Mouse (Mus musculus) mouse embryonic stem cell (cell line): Measurements from ENCODE around the gene Nmnat2.

ENCODE experiments used
- in situ Hi-C, 2 experiments: fragments of 300-500 bp; cut with MboI; formaldehyde crosslinking; loops; 1 replicate in 1 of 2; 3 replicates in 1 of 2; pipeline ENCODE4 v1.14.3; 2019 to 2020; ENCODE audit warnings: low sequenced_read_pairs in 2 of 2, low pct_unique_long_range_greater_than_20kb in 1 of 2, mixed read lengths in 1 of 2; ENCODE audit not compliant: unreplicated experiment in 1 of 2

The Nmnat2 gene

DNA sequence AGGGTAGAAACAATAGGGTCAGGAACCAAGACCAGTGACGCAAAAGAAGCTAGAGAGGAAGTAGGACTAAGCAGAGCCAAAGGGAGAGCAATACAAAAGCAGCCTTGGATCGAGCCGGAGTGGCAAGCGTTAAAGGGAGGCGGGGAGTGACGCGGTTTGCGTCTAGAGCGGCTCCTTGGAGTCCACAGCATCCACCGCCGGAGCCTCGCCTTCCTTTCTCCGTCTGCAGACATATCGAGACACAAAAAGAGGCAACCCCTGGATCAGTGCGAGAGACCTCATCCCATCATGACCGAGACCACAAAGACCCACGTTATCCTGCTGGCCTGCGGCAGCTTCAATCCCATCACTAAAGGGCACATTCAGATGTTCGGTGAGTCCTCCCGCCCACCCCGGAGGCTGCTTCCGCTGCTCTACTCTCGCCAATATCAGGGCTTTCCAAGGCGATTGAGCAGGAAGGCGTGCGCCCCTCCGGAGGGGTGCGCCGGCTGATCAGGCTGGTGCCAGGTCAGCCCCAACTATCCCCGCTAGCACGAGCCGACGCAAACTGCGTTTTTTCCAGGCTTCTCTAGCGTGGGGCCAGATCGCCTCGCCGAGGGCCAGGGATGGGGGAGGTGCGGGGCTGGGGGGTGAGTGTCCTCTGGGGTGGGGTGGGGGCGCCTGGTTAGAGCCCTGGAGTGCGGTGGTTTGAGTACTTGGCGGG lies at the start of gene Nmnat2:
Gene Nmnat2 (plus strand): TSS at position 173 of the 703 bp plus-strand sequence.
- in situ Hi-C loops: no loop called here

DNA sequence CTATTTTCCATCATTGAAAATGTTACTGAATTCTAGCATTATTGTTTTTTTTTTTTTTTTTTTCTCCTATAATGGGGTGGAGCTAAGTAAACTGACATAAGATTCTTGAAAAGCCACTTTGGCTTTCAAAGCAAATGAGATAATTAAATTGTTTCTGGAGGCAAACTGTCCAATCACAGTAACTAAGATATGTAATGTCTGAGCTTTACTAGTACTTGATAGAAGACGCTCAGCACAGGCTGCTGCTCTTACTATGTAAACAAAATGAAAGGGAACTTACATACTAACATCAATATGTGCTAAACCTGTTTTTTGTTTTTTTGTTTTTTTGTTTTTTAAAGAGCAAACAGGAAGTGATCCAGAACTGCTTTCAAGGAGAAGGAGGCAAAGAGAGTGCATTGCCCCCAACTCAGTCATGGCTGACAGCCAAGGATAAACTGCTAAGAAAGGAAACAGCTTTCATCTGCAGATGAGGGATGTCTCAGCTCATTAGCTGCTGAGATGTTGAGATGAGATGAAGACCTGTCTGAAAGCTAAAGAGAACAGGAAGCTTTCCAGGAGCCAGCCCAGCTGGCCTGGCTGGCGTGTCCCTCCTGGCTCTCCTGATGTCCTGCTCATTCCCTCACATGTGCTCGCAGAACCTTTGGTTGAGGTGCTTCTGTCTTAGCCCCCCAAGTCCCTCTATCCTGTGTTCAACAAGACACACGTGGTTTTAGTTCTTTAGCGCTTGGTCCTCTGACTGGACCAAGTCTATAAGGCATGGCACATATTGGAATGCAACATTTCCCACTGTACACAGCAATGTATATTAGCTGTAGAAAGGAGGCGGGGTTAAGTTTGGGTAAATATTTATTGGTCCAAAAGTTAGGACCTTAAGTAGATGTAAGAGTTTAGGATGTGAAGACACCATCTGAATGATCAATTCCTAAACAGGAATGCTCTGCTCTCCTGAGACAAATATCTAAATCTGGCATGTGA lies 41.0 kb upstream of the Nmnat2 start:
- in situ Hi-C loops: no loop called here

DNA sequence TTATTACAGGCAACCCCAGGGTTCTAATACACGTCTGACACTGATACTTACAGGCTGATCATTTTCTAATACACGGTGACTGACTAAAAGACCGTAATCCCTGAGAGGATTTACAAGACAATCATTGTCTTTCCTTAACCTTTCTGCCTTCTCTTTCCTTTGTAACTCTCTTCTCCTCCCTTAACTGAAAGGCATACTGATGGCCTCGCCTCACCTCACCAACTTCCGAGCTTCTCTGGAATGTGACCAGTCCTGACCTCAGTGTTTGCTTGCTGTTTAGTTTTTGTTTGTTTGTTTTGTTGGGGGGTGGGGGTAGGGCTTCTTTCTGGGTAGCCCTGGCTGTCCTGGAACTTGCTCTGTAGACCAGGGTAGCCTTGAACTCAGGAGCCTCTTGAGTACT lies 39.0 kb upstream of the Nmnat2 start:
- in situ Hi-C loops: no loop called here

DNA sequence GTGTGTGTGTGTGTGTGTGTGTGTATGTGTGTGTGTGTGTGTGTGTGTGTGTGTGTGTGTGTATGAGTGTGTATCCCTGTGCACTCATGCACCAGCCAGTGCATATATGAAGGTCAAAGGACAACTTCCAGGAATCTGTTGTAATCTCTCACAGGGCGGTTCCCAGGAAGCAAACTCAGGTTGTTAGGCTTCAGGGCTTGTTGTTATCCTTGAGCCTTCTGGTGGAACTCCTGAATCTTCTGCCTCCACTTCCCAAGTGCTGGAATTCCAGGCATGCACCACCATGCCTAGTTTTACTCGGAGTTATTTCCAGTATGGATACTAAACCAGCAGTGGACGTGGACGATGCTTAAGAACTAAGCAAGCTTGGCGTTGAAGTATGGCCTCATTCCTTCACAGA lies 37.9 kb upstream of the Nmnat2 start:
- in situ Hi-C loops: no loop called here

DNA sequence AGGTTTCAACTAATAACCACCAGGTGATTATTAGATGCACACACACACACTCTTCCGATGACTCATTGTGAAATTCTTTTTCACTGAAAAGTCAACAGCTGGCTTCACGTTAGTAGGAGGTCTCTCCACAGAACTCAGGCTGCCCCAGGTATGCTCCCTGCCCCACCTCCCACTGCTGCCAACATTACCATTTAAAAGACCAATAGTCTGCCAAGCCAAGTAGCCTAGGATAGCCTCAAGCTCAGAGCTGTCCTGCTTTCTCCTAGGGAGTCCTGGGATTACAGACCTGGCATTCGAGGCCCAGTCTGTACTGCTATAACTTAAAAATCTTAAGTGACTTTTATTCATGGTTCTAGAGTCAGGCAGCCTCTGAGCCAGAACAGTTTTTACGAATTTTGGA lies 37.2 kb upstream of the Nmnat2 start:
- in situ Hi-C loops: no loop called here

DNA sequence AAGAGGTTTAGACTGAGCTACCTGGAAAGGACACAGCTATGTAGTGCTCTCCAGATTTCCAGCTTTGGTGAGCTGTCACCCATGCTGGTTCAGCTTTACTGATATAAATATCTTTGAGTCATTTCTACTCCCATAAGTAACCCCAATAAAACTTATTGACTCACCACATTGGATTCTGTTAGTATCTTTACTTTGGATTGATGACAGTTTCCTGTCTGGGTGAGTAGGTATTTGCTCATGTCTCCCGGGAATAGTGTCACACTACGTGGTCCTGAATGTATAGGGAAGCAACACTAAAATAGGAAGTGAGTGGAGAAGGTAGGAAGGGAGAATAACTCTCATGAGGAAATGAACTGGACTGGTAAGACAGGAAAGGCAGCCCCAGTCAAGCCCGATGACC lies 33.0 kb upstream of the Nmnat2 start:
- in situ Hi-C loops: no loop called here

DNA sequence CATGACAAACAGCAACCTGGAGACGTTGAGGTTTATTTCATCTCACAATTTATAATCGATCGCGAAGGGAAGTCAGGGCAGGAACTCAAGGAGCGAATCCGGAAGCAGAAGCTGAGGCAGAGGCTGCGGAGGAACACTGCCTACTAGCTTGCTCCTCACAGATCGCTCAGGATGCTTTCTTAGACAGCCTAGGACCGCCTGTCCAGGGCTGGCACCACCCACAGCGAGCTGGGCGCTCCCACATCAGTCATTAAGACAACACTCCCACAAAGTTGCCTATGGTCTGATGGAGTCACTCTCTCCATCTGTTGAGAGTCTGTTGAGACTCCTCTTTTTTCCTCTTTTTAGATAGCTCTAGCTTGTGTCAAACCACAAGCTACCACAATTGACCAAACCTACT lies 20.8 kb upstream of the Nmnat2 start:
- in situ Hi-C loops: loop anchor here in 1 of 2 experiments (25.0 kb wide), 1 partner anchor 397 kb away; no protein-coding TSS in a partner anchor

DNA sequence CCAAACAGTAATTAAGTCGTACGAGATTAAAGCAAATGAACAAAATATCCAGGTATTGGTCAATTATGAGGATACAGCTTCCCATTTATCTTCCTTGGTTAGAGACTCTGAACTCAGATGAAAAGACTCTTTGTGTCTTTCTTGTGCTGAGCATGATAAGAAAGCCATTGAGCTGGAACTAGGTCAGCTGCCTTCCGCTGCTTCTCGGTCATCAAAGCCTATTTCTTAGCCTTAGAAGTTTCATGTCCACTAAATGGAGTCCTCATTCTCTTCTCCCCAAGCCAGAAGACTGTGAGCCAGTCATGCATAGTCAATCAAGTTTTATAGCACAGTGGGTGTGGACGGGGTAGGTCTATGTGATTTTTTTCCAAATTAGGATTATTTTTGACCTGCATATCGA lies 19.3 kb upstream of the Nmnat2 start:
- in situ Hi-C loops: loop anchor here in 1 of 2 experiments (25.0 kb wide), 1 partner anchor 398 kb away; no protein-coding TSS in a partner anchor

DNA sequence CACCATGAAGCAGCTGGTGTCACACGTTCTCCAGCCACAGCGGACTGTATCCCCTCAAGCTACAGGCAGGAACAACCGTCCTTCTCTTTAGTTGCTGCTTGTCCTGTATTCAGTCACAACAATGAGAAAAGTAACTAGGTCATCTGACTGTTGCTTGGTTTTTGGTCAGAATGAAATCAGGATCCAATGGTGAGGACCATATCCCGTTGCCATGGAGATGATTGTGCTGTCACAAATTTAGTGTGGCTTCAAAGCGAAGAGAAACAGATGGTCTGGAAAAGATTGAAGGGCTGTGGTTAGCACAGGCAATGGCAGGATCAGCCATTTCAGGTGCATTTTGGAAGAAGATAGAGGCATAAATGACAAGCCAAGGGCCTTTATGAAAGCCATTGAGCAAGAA lies 18.4 kb upstream of the Nmnat2 start:
- in situ Hi-C loops: loop anchor here in 1 of 2 experiments (25.0 kb wide), 1 partner anchor 399 kb away; no protein-coding TSS in a partner anchor

DNA sequence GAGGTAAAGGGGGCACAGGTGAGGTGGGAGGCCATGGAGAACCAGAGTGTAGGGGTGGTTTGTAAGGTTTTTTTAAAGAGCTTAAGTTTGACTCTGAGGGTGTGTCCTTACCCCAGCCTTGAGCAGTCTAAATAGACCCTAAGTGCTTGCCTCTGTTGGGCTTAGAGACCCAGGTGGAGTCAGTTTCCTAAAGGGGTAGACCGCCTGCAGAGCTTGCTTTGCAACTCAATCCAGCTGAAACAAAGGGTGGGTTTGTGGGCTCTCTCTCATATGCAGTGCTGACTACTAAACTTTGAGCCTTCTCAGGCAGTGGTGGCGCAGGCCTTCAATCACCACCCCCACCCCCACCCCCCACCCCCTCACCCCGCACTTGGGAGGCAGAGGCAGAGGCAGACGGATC lies 11.8 kb upstream of the Nmnat2 start:
- in situ Hi-C loops: loop anchor here in 1 of 2 experiments (25.0 kb wide), 1 partner anchor 406 kb away; no protein-coding TSS in a partner anchor

DNA sequence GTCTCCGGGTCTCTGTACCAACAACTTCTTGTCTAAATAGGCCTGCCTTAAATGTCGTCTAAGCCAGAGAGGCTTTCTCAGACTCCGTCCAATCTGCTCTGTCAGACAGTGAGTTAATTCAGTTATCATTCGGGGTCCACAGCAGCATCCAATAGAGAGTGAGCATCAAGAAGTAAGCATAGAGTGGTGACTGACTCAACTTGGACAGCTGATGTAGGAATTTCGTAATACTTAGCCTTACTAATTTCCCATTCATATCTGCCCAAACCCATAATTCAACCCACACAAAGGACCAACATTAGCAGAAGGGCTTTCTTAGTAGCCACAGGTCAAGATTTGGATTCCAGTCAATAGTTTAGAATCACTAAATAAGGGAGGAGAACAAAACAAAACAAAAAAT lies 626 bp upstream of the Nmnat2 start:
- in situ Hi-C loops: no loop called here

DNA sequence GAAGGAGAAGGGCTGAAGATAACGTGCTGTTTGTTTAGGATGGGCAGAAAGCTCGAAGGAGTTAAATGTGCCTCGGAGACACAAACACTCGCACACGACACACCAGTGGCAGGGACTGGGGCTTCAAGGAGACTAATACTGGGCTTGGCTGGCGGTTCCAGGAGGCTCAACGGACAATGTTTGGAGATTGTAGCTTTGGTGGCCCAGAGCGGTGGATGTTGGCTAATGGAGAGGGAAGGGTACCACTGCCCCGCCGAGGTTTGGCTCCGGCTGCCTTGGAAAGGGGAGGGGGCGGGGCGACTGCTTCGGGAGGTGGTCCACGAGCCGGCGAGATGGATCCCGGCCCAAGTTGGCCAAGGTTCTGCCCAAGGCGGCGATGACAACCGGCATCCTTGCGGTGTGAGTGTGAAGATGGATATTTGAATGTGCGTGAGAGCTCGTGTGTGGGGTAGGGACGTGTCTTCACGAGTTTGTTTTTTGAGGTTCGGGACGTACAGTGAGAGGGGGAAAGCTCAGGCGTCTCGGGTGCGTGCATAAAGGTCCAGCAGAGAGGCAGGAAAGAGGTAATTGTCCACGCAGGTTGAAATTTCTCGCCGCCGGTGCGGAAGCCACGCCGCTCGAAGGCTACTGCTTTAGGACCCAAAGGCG lies 895 bp downstream of the Nmnat2 start:
- in situ Hi-C loops: no loop called here

DNA sequence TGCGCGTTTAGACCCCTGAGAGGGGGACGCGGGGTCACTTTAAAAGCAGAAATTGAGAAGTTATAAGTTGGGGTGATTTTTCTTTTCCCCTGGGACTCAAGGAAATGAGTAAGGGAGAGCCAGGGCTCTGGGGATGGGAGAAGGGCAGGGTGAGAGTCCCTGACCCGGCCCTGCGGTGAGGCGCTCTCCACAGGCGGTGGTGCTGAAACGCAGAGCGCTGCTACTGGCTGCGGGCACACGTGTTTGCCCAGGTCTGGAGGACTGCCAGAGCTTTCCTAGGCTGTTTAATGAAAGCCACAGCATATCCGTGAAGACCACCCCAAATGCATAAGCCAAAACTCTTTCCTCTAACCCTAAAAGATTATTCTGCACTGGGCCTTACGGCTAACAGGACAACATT lies 1.4 kb downstream of the Nmnat2 start:
- in situ Hi-C loops: no loop called here

DNA sequence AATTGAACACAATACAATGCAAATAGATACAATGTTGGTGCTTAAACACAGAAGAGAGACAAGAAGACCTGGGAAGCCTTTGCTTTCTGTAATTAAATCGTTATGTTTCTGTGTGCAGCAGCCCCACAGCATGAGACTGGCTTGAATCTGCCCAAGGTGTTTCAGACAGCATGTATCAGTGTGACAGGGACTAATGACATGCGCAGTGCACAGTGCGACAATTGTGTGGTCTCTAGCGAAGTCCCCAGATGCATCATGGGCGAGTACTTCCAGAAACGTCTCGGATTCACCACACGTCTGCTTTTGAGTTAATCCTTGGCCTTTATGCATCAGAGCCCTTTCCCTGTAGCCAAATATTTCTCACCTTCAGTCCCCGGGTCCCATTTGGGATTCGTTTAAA lies 9.6 kb downstream of the Nmnat2 start:
- in situ Hi-C loops: no loop called here

DNA sequence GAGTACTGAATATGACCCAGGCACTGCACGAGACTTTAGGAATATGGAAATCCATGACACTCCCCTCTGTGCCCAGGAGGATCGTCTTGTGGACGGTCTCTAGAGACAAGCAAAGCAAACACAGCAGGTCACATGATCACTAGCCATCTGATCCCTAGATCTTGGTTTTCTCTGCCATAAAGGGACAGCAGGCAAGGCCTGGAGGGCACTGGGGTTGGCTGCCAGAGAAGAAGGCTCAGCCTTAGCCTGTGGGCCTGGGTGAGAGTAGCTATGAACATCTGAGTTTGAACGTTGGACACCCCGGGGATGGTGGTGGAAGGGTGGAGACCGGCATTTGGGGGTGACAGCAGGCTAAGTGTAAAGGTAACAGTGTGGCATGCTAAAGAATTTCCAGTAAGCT lies 11.4 kb downstream of the Nmnat2 start:
- in situ Hi-C loops: no loop called here

DNA sequence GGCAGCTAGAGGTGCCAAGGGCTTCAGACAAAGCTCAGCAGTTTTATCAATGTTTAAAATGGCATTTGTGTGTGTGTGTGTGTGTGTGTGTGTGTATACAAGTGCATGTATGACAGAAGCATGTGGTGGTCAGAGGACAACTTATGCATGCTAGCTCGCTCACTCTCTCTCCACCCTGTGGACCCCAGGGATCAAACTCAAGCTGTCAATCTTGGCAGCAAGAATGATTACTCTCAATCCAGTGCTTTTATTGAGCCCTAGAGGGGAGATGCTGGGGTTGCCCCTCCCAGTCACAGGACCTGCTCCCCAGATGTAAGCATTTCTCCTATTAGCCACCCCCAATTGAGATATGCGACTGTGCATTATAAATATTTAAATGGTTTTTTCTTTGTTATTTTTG lies 11.9 kb downstream of the Nmnat2 start:
- in situ Hi-C loops: no loop called here

DNA sequence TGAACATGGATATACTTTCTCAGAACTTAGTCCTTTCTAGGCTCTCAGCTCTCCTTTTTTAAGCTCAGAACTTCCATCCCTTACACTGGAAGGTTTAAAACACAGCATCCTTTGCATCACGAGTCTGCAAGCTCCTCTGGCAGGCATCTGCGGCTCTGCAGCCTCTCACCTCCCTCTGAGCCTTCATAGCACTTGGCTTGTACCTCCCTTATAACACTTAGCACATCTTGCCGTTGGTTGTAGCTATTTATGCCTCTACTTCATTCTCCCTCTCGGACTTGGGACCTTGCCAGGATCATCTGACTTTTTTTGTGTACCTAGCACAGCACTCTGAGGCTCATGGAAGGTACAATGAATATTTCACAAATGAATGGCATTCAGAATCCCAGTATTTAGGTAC lies 14.3 kb downstream of the Nmnat2 start:
- in situ Hi-C loops: no loop called here

DNA sequence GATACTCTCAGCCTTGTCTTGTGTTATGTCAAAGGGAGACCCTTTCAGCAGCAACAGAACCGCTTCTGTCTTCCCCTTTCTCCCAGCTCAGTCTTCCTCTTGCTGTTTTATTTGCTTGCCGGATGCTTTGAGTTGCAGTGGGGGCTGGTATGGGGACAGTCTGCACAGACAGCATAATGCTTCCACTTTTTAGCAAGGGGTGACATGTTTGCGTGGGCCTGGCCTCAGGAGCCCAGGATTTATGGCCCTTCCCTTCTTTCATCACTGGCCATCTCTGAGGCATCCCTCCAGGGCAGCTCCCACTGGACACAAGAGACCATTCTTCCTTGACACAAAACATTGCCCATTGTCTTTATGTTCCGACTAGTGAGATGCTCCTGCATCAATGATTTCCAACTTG lies 18.2 kb downstream of the Nmnat2 start:
- in situ Hi-C loops: no loop called here

DNA sequence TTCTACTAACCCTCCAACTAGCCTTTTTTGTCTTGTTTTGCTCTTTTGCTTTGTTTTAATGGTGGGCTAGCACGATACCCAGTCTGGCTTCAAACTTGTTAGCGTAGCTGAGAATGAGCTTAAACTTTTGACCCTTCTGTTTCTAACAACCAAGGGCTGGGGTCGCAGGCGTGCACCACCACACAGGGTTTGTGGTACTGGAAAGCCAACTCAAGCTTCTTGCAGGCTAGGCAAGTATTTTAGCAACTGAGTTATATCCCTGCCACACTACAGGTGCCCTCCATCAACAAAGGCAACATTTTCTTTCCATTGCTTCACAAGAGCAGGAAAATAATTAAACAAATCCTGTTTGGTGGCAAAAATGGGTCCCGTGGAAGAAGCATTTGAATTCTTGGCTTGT lies 18.6 kb downstream of the Nmnat2 start:
- in situ Hi-C loops: no loop called here
